Comparison of ENCODE assay signal across 8 mouse cellular contexts in the genomic region with DNA sequence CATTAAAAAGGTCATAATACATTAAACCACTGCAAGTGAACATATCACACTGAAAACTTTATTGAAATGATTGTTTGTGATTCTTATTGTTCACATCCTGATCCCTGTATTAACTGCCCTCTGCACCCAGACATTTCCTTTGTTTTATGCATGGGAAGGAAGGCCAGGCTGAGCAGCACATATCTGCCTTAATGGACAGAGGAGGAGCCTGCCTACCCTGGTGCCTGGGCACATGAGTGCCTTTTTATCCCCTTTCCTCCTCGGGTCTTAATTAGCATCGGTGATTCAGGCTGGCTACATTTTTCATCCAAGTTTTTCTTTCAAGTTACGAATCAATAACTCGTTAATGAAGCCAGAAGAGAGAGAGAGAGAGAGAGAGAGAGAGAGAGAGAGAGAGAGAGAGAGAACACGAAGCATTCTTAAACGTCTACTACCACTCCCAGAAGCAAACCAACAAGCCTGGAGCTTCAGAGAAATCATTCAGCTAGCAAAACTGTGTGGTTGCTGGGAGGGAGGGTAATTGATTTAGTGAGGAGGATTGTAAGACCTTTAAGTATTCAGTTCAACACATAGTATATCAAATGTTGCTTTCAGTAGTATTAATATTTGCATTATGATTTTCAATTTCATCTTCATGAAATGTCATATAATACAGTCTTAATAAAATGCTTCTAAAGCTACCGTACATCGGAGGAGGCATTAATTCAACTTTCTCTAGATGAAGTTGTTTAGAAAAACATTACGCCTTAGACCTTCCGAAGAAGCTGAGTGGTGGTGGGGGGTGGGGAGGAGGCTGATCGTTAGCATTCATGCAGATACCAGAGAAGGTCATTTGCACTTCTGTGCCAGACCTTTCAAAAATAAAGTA.
DNase-seq lines count a peak whose midpoint lies in the region; ATAC-seq and TF ChIP-seq lines count a peak whose summit lies in the region.
"Had no signal": no experiment of that assay in that cellular context is flagged by ENCODE, and none has a peak within 500 bp of the region (broad histone marks: within the 10 kb centered on the region; RNA-seq: fewer than 3 reads in every experiment).

No protein-coding gene starts in this region.

- no peak for TF ChIP-seq EP300 in heart, postnatal 0 days (IDR thresholded peaks at IDR 0.05; ENCODE audit: low read depth)

- no peak for ATAC-seq in heart, postnatal 0 days (ENCODE audit: insufficient read depth, low read depth)
- no peak for ATAC-seq in embryonic facial prominence, embryonic 13.5 days (ENCODE audit: insufficient number of reproducible peaks, insufficient read depth, low FRiP score, low TSS enrichment, low read depth)
- peak; percentile 52 for ATAC-seq in hindbrain, embryonic 11.5 days (ENCODE audit: low FRiP score)
- peak; percentile 50 for ATAC-seq in neural tube, embryonic 14.5 days (ENCODE audit: low read depth)

- no peaks in the 10 kb centered on the region for H3K4me1 ChIP-seq in heart, postnatal 0 days (ENCODE audit: control insufficient read depth, insufficient read depth)
- 0 out of 2 replicates have a peak, but pooled peaks cover 6% of the 10 kb centered on the region for H3K4me1 ChIP-seq in embryonic facial prominence, embryonic 13.5 days
- H3K4me1 ChIP-seq in hindbrain, embryonic 11.5 days (replicated peaks; ENCODE audit: control insufficient read depth, insufficient read depth, low read length) = no peaks in the 10 kb centered on the region
- no peaks in the 10 kb centered on the region; the same call in 1 of the 2 replicates for H3K4me1 ChIP-seq in neural tube, embryonic 14.5 days (ENCODE audit: control insufficient read depth, insufficient read depth, low read length)
- H3K4me1 ChIP-seq: liver, embryonic 15.5 days had no signal

- no peak overlapping the region for H3K27ac ChIP-seq in heart, postnatal 0 days (ENCODE audit: low read depth)
- no peak overlapping the region for H3K27ac ChIP-seq in embryonic facial prominence, embryonic 13.5 days
- H3K27ac ChIP-seq in hindbrain, embryonic 11.5 days (ENCODE audit: low read depth, low read length) = no peak overlapping the region
- no peak overlapping the region for H3K27ac ChIP-seq in neural tube, embryonic 14.5 days (ENCODE audit: low read depth, low read length)
- H3K27ac ChIP-seq: liver, embryonic 15.5 days had no signal

- 45% methylated on average over 11 of the region's 11 CpGs for WGBS in heart, postnatal 0 days
- WGBS in embryonic facial prominence, embryonic 13.5 days = 43% methylated on average over 11 of the region's 11 CpGs
- WGBS in hindbrain, embryonic 11.5 days = 45% methylated on average over 11 of the region's 11 CpGs
- WGBS in neural tube, embryonic 14.5 days = 38% methylated on average over 11 of the region's 11 CpGs

- H3K36me3 ChIP-seq in heart, postnatal 0 days (replicated peaks; ENCODE audit: control insufficient read depth, insufficient read depth, low read length) = no peaks in the 10 kb centered on the region
- no peaks in the 10 kb centered on the region for H3K36me3 ChIP-seq in embryonic facial prominence, embryonic 13.5 days
- no peaks in the 10 kb centered on the region for H3K36me3 ChIP-seq in hindbrain, embryonic 11.5 days (ENCODE audit: control insufficient read depth, insufficient read depth, low read length)
- no peaks in the 10 kb centered on the region for H3K36me3 ChIP-seq in neural tube, embryonic 14.5 days (ENCODE audit: control insufficient read depth, insufficient read depth, low read length)
- H3K36me3 ChIP-seq: liver, embryonic 15.5 days had no signal

- H3K9ac ChIP-seq in heart, postnatal 0 days (replicated peaks; ENCODE audit: low read depth, low read length) = 0 out of 2 replicates have a peak overlapping the region, but pooled peaks have one; percentile 21
- H3K9ac ChIP-seq in embryonic facial prominence, embryonic 13.5 days = no peak overlapping the region
- H3K9ac ChIP-seq in hindbrain, embryonic 11.5 days (ENCODE audit: low read depth, low read length) = no peak overlapping the region
- H3K9ac ChIP-seq in neural tube, embryonic 14.5 days (replicated peaks; ENCODE audit: low read depth, low read length) = no peak overlapping the region
- H3K9ac ChIP-seq: liver, embryonic 15.5 days had no signal

- no peaks in the 10 kb centered on the region for H3K9me3 ChIP-seq in heart, postnatal 0 days (replicated peaks; ENCODE audit: control insufficient read depth, low read length)
- H3K9me3 ChIP-seq in embryonic facial prominence, embryonic 13.5 days = no peaks in the 10 kb centered on the region
- H3K9me3 ChIP-seq in hindbrain, embryonic 11.5 days (ENCODE audit: control insufficient read depth, low read length) = no peaks in the 10 kb centered on the region
- no peaks in the 10 kb centered on the region for H3K9me3 ChIP-seq in neural tube, embryonic 14.5 days (ENCODE audit: control insufficient read depth, low read length)
- H3K9me3 ChIP-seq: liver, embryonic 15.5 days had no signal

- H3K27me3 ChIP-seq in heart, postnatal 0 days (ENCODE audit: control insufficient read depth, insufficient read depth, low read length) = no peaks in the 10 kb centered on the region
- no peaks in the 10 kb centered on the region for H3K27me3 ChIP-seq in embryonic facial prominence, embryonic 13.5 days
- H3K27me3 ChIP-seq in hindbrain, embryonic 11.5 days (ENCODE audit: control insufficient read depth, insufficient read depth, low read length) = no peaks in the 10 kb centered on the region
- H3K27me3 ChIP-seq in neural tube, embryonic 14.5 days (ENCODE audit: control insufficient read depth, insufficient read depth, low read length) = no peaks in the 10 kb centered on the region
- H3K27me3 ChIP-seq: liver, embryonic 15.5 days had no signal

- no peak for TF ChIP-seq CTCF in heart, postnatal 0 days (IDR thresholded peaks at IDR 0.05; ENCODE audit: low read depth)

- DNase-seq in heart, postnatal 0 days (ENCODE audit: low spot score) = no peak
- DNase-seq in heart, adult 9 months (ENCODE audit: low spot score in 2 of 2) = no peak
- no peak for DNase-seq in hindbrain, embryonic 11.5 days (ENCODE audit: low spot score)
- no peak for DNase-seq in right cerebral cortex, postnatal 10 days (ENCODE audit: low spot score in 2 of 2)
- DNase-seq in thymus, postnatal 25 days = no peak

- peak overlapping the region; percentile 49; the same call in 1 of the 2 replicates for H3K4me2 ChIP-seq in heart, postnatal 0 days (ENCODE audit: low read depth, low read length)
- peak overlapping the region; percentile 41; the same call in 1 of the 2 replicates for H3K4me2 ChIP-seq in embryonic facial prominence, embryonic 13.5 days
- H3K4me2 ChIP-seq in hindbrain, embryonic 11.5 days (replicated peaks; ENCODE audit: low read depth, low read length) = no peak overlapping the region
- no peak overlapping the region; the same call in 1 of the 2 replicates for H3K4me2 ChIP-seq in neural tube, embryonic 14.5 days (ENCODE audit: low read depth, low read length)
- H3K4me2 ChIP-seq: liver, embryonic 15.5 days had no signal

- no peak overlapping the region for H3K4me3 ChIP-seq in heart, postnatal 0 days (ENCODE audit: low read depth, low read length)
- no peak overlapping the region for H3K4me3 ChIP-seq in embryonic facial prominence, embryonic 13.5 days
- no peak overlapping the region for H3K4me3 ChIP-seq in hindbrain, embryonic 11.5 days (ENCODE audit: low read depth, low read length)
- no peak overlapping the region for H3K4me3 ChIP-seq in neural tube, embryonic 14.5 days (ENCODE audit: low read depth, low read length)
- H3K4me3 ChIP-seq: liver, embryonic 15.5 days had no signal

Comparison
In these comparisons a context has a peak if more than half of its experiments do, and no peak if none do; other contexts are left out.
1. ATAC-seq: peak in hindbrain, embryonic 11.5 days (single experiment) and neural tube, embryonic 14.5 days (single experiment); none in heart, postnatal 0 days (single experiment) and embryonic facial prominence, embryonic 13.5 days (single experiment).
2. H3K4me2 ChIP-seq: peak in heart, postnatal 0 days (single experiment) and embryonic facial prominence, embryonic 13.5 days (single experiment); none in hindbrain, embryonic 11.5 days (single experiment) and neural tube, embryonic 14.5 days (single experiment).